Comparison of ENCODE assay signal across 8 mouse cellular contexts in genomic region chr7:135403416-135403815, GRCm38 (mm10). TPM values are rescaled to one million over a fixed set of nuclear protein-coding genes. Genes with fewer than 3 reads are reported as not detected.
DNase-seq lines count a peak whose midpoint lies in the region; ATAC-seq and TF ChIP-seq lines count a peak whose summit lies in the region.

No protein-coding gene starts in this region.

- TF ChIP-seq EP300 in heart, postnatal 0 days (IDR thresholded peaks at IDR 0.05; ENCODE audit: low read depth): no peak

- H3K36me3 ChIP-seq in heart, postnatal 0 days (replicated peaks; ENCODE audit: control insufficient read depth, insufficient read depth, low read length): no peaks in the 10 kb centered on the region

- no peak overlapping the region for H3K9ac ChIP-seq in heart, postnatal 0 days (replicated peaks; ENCODE audit: low read depth, low read length)

- H3K4me2 ChIP-seq in heart, postnatal 0 days (ENCODE audit: low read depth, low read length): no peak overlapping the region

- H3K4me1 ChIP-seq in heart, postnatal 0 days (ENCODE audit: control insufficient read depth, insufficient read depth): no peaks in the 10 kb centered on the region

- peak; percentile 67 for DNase-seq in gastrocnemius, adult 2 months
- DNase-seq in gastrocnemius, postnatal 25 days: no peak
- peak; percentile 70 to 91 for DNase-seq in adrenal gland, adult (ENCODE audit: inconsistent age in 2 of 2, low spot score in 1 of 2)
- DNase-seq in embryo, embryonic 10.5 days (ENCODE audit: low spot score): peak; percentile 94
- peak; percentile 68 for DNase-seq in heart, postnatal 0 days (ENCODE audit: low spot score)
- peak; percentile 67 for DNase-seq in layer of hippocampus, adult 9-11 months
- peak; percentile 72 for DNase-seq in lung, postnatal 36 days
- peak; percentile 52 to 79 for DNase-seq in spleen, postnatal 4 days (ENCODE audit: low spot score in 2 of 2)

- WGBS in heart, postnatal 0 days: 10% methylated on average over 5 of the region's 5 CpGs

- no peak overlapping the region for H3K27ac ChIP-seq in gastrocnemius, adult 2 months
- no peak overlapping the region for H3K27ac ChIP-seq in heart, postnatal 0 days (ENCODE audit: low read depth)

- ATAC-seq in heart, postnatal 0 days (ENCODE audit: insufficient read depth, low read depth): no peak

- intact Hi-C loops in gastrocnemius, adult 2 months (cut with DNase I): loop anchor here (1.0 to 10.0 kb wide), 2 partner anchors 84 to 231 kb away; no protein-coding TSS in a partner anchor

- 0 out of 2 replicates have a peak, but pooled peaks cover 19% of the 10 kb centered on the region for H3K27me3 ChIP-seq in heart, postnatal 0 days (ENCODE audit: control insufficient read depth, insufficient read depth, low read length)

- no peaks in the 10 kb centered on the region for H3K9me3 ChIP-seq in heart, postnatal 0 days (replicated peaks; ENCODE audit: control insufficient read depth, low read length)

- H3K4me3 ChIP-seq in gastrocnemius, adult 2 months: no peak overlapping the region
- no peak overlapping the region for H3K4me3 ChIP-seq in heart, postnatal 0 days (ENCODE audit: low read depth, low read length)

- peak; percentile 91 for TF ChIP-seq CTCF in gastrocnemius, adult 2 months (IDR thresholded peaks at IDR 0.05)
- peak; percentile 89 for TF ChIP-seq CTCF in heart, postnatal 0 days (IDR thresholded peaks at IDR 0.05; ENCODE audit: low read depth)

RNA-seq across cellular contexts. Expression of gene Foxi2, which starts 6.7 kb away (rescaled TPM):
- total RNA-seq in gastrocnemius, adult 2 months (2021): not detected
- not detected for total RNA-seq in gastrocnemius, postnatal 25 days (2021)
- total RNA-seq in heart, postnatal 0 days (2014; rRNA removed; ENCODE audit: low replicate concordance): not detected in 2 replicates
- polyA plus RNA-seq in heart, postnatal 0 days (2015; fragmentation: Nextera tagmentation; extraction: Ambion mirVana): not detected in 2 replicates
